Mouse (Mus musculus) neural tube, embryonic 12.5 days (tissue): ENCODE results near the gene Gpr25. TPM values are rescaled to one million over a fixed set of nuclear protein-coding genes. Genes with fewer than 3 reads are reported as not detected.

Experiments
- ATAC-seq: fragments of 200-750 bp; cut with Nextera tagmentation; 2 replicates; pipeline ENCODE4 v1.8.0; 2017; ENCODE audit warnings: low read depth, mild to moderate bottlenecking, moderate TSS enrichment, moderate library complexity; ENCODE audit not compliant: low FRiP score
- H3K27ac ChIP-seq: fragments of 300-500 bp; sonication (generic); 2 replicates; pipeline ENCODE4 v1.5.1; 2016
- H3K27me3 ChIP-seq: fragments of 300-500 bp; sonication (generic); replicated peaks from 2 replicates; pipeline ENCODE4 v1.6.1; 2016; ENCODE audit warnings: mild to moderate bottlenecking
- H3K36me3 ChIP-seq: fragments of 300-500 bp; sonication (generic); 2 replicates; pipeline ENCODE4 v1.6.1; 2016; ENCODE audit warnings: mild to moderate bottlenecking
- H3K4me1 ChIP-seq: fragments of 300-500 bp; sonication (generic); 2 replicates; pipeline ENCODE4 v1.6.1; 2016
- H3K4me2 ChIP-seq: fragments of 300-500 bp; sonication (generic); replicated peaks from 2 replicates; pipeline ENCODE4 v1.6.1; 2016; ENCODE audit warnings: mild to moderate bottlenecking
- H3K4me3 ChIP-seq: fragments of 300-500 bp; sonication (generic); 2 replicates; pipeline ENCODE4 v1.5.1; 2016
- H3K9ac ChIP-seq: fragments of 300-500 bp; sonication (generic); 2 replicates; pipeline ENCODE4 v1.6.1; 2016; ENCODE audit warnings: mild to moderate bottlenecking
- H3K9me3 ChIP-seq: fragments of 300-500 bp; sonication (generic); 2 replicates; pipeline ENCODE4 v1.6.1; 2016; ENCODE audit warnings: mild to moderate bottlenecking
- WGBS: fragments of 180-500 bp; shearing (Covaris S2); methylation state at CpG from one replicate; pipeline ENCODE4 v1.1.7; 2016; 5-methylcytosine and 5-hydroxymethylcytosine counted together
- polyA plus RNA-seq: library from polyadenylated mRNA; unstranded; fragments of >200 nt; fragmentation: Nextera tagmentation; extraction: Ambion mirVana; gene quantifications from 2 replicates; pipeline ENCODE4 v1.2.1, GENCODE M21; 2016

The Gpr25 gene
- polyA plus RNA-seq, 1 experiment from 2014 or later = not detected

DNA sequence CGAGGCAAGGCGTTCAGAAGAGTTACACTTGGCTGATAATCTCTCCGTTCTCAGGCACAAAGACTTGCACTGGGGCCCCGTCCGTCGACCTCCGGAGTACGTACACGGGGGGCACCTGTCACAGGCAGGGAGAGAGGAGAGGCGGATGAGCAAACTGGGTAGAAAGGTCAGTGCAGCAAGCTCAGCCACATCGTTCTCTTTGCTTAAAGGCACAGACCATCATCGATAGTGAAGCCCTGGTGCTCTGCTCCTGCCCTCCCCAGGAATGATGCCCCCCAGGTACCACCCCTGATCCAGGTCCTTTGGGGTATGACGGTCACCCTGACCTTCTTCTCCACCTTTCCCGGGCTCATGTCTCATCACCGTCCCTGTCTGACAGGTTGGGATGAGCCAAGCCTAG is 46.4 kb downstream of the Gpr25 start:
- WGBS = 85% methylated on average over 15 of the region's 15 CpGs
- no peak overlapping the region for H3K4me2 ChIP-seq
- ATAC-seq = no peak

DNA sequence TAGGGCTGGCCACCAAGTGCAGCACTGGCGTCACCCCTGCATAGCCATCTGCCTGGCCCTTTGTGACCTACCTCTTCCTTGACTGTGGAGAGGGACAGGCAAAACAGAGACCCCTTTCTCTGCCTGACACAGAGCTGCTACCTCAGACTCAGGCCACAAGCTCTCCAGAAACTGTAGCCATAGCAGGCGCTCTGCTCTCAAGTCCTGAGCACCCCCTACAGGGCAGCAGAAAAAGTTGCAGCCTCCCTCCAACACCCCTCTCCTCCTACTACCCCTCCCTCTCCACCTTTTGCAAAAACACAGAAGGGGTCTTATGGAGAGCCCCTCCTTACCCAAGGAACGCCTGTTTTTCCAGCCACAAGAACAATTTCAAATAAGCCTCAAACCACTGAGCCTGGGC is 47.9 kb downstream of the Gpr25 start, which contains the start of gene Mroh3:
Mroh3 (minus strand) TSS at position 26 of the 400 bp plus-strand sequence.
- no peaks in the 10 kb centered on the region for H3K9me3 ChIP-seq
- no peak within 1 kb of the TSS for H3K27ac ChIP-seq
- no peak within 1 kb of the TSS for H3K4me2 ChIP-seq
- peaks cover 26% of the 10 kb centered on the region for H3K36me3 ChIP-seq
- no peak within 1 kb of the TSS for H3K4me3 ChIP-seq
- no peak for ATAC-seq
- 44% methylated on average over 3 of the region's 3 CpGs for WGBS
- no peaks in the 10 kb centered on the region for H3K4me1 ChIP-seq
- no peak within 1 kb of the TSS for H3K9ac ChIP-seq
- no peaks in the 10 kb centered on the region for H3K27me3 ChIP-seq

More for the DNA sequence above, 46.4 kb downstream of the Gpr25 start:
- no peak overlapping the region for H3K4me3 ChIP-seq
- peaks cover 40% of the 10 kb centered on the region for H3K36me3 ChIP-seq
- H3K27me3 ChIP-seq = no peaks in the 10 kb centered on the region
- H3K27ac ChIP-seq = no peak overlapping the region
- H3K9me3 ChIP-seq = no peaks in the 10 kb centered on the region
- no peaks in the 10 kb centered on the region for H3K4me1 ChIP-seq
- H3K9ac ChIP-seq = no peak overlapping the region

Other genes starting within 250 kb of the Gpr25 start
- not detected in 2 replicates for gene Ascl5, start 210.1 kb downstream of the Gpr25 start, polyA plus RNA-seq
- 0.81 and 0.93 TPM in 2 replicates for gene Cacna1s, start 208.1 kb downstream of the Gpr25 start, polyA plus RNA-seq
- 35.9 and 37.1 TPM in 2 replicates for gene Kif21b, start 129.5 kb downstream of the Gpr25 start, polyA plus RNA-seq
- 0.49 TPM in 1 of 2 replicates, not detected in the other for gene Mroh3, start 48.0 kb downstream of the Gpr25 start, polyA plus RNA-seq
- gene Inava, start 26.6 kb downstream of the Gpr25 start, polyA plus RNA-seq = 10.3 and 10.6 TPM in 2 replicates
- 32.2 and 37.9 TPM in 2 replicates for gene Camsap2, start 85.2 kb upstream of the Gpr25 start, polyA plus RNA-seq
- 16.6 and 19.5 TPM in 2 replicates for gene Ddx59, start 154.4 kb upstream of the Gpr25 start, polyA plus RNA-seq
- gene Kif14, start 205.5 kb upstream of the Gpr25 start, polyA plus RNA-seq = 3.9 and 5.6 TPM in 2 replicates